Mouse (Mus musculus) cortical plate, adult 2 months (tissue): ENCODE data around the gene St13.

ENCODE experiments used
- CTCF ChIP-seq: fragments of 200-500 bp; IDR thresholded peaks from 2 replicates; pipeline ENCODE4 v1.5.1; 2011; ENCODE audit warnings: mild to moderate bottlenecking, control low read depth, low read length; ENCODE audit not compliant: insufficient read depth; ENCODE audit errors: extremely low read depth
- POLR2A ChIP-seq: fragments of 200-500 bp; IDR thresholded peaks from 2 replicates; pipeline ENCODE4 v1.6.1; 2011; ENCODE audit warnings: mild to moderate bottlenecking, low read length, control low read depth; ENCODE audit not compliant: insufficient read depth; ENCODE audit errors: extremely low read depth

DNA sequence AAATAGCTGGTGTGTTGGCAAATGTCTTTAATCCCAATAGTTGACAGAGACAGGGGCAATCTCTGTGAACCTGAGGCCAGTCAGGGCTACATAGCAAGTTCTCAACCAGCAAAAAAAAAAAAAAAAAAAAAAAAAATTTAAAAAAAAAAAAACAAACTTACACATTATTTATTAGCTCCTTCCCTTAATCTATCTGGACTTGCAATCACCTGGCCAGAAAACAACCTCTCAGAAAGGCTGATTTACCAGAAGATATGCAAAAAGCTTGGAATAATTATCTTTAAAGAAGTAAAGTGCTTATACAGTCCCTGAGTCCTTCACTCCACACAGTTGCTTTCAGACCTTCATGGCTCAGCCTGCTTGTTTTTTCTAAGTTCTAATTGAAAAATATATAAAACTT lies 1.7 kb downstream of the St13 start:
- TF ChIP-seq POLR2A = no peak
- no peak for TF ChIP-seq CTCF
